Mouse (Mus musculus) thymus, postnatal 4 days (tissue): ENCODE data around the gene St3gal4.

Source experiments
- DNase-seq: peaks from one replicate; pipeline ENCODE4 v3.0.0; 2021

St3gal4 gene

GRCm38 (mm10) chr9:35104711-35105110 lies 14.4 kb downstream of the St3gal4 start:
- no peak for DNase-seq

GRCm38 (mm10) chr9:35098762-35099161 lies 20.3 kb downstream of the St3gal4 start:
- no peak for DNase-seq

- no peak for DNase-seq
Observed at GRCm38 (mm10) chr9:35097901-35098300, 21.2 kb downstream of the St3gal4 start.

DNA sequence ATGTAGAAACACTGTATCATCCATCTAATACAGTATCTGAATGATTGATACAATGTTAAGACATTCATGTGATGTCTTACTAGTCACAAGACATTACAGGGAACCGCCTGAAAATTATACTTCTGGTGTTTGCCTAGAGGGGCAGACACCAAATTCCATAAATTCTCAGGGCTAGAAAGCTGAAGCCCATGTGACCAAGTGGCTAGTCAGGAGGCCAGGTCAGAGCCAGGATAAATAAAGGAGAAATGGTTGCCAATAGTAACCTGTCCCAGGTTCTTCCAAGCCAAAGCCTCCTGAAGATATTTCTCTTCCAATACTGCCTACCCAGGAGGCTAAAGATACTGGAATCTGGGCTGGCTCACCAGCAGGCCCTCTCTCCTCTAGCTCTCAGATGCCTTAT lies 23.3 kb downstream of the St3gal4 start:
- DNase-seq, result no peak

- DNase-seq, result no peak
Observed at GRCm38 (mm10) chr9:35093350-35093749, 25.7 kb downstream of the St3gal4 start.

GRCm38 (mm10) chr9:35092904-35093303 lies 26.2 kb downstream of the St3gal4 start:
- no peak for DNase-seq

- no peak for DNase-seq
Observed at GRCm38 (mm10) chr9:35061446-35061845, 57.6 kb downstream of the St3gal4 start.

DNA sequence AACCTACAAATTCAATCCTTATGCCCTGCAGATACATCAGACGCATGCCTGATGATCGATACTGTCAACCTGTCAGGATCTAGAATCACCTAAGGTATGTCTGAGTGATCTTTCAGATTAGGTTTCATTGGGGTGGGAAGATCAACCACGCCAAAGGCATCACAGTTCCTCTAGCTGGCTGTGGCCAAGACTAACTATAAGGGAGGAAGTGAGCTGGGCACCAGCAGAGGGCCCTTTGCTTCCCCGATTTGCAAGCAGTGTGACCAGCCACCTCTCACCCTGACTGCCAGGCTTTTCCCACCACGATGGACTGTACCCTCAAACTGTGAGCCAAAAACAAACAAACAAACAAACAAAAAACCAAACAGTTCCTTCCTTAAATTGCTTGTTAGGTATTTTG lies 59.2 kb downstream of the St3gal4 start:
- no peak for DNase-seq

DNA sequence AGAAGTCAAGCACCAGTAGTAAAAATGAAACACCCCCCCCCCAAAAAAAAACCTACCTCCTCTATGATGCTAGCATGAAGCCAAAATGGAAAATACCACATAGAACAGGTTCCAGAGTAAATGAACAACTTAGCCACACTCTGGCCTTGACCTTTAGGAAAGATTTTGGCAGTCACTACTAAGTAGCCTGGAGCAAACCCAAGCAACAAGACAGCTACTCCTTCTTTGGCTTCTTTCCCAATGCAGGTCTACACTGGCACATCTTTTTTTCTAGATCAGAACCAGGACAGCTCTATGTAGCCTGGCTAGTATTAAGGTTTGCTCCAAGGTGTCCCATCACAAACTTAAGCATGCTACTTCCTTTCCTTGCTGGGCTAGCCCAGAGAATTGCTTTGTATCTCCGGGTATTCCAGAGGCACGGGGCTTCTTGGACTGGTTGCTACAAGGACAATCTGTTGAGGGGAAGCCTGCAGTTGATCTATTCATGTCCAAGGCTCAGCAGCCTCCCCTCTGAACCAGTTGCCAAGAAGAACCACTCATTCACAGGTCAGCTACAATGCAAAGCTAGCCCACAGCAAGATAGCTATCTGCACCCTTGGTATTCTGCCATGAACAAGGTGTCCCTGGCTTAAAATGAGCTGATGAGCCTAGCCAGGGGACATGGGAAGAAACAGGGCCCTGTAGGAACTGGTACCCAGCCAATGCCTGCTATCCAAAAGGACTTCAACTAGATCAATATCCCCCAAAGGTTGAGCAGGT lies 60.3 kb downstream of the St3gal4 start:
- no peak for DNase-seq

GRCm38 (mm10) chr9:35058186-35058585 lies 60.9 kb downstream of the St3gal4 start:
- no peak for DNase-seq

DNA sequence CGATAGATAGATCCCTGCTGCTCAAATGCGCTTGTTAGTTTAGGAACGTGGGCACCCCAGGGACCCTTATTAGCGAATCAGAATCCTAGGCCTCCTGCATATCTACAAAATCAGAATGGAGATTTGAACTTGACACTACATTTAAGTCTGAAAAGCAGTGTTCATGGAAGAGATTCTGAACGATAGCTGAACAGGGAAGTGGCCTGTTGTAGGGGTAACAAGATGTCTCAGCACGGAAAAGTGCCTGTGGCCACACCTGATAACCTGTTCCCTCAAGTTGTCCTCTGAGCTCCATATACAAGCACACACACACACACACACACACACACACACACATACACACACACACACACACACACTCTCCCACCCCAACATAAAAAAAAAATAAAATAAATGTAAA lies 61.4 kb downstream of the St3gal4 start:
- DNase-seq, result no peak

GRCm38 (mm10) chr9:35056611-35057010 lies 62.5 kb downstream of the St3gal4 start:
- no peak for DNase-seq

- no peak for DNase-seq
Observed at GRCm38 (mm10) chr9:35055528-35056330, 63.3 kb downstream of the St3gal4 start.

- DNase-seq, result no peak
Observed at GRCm38 (mm10) chr9:35053669-35054068, 65.4 kb downstream of the St3gal4 start.

- DNase-seq, result no peak
Observed at GRCm38 (mm10) chr9:35053081-35053480, 66.0 kb downstream of the St3gal4 start.

DNA sequence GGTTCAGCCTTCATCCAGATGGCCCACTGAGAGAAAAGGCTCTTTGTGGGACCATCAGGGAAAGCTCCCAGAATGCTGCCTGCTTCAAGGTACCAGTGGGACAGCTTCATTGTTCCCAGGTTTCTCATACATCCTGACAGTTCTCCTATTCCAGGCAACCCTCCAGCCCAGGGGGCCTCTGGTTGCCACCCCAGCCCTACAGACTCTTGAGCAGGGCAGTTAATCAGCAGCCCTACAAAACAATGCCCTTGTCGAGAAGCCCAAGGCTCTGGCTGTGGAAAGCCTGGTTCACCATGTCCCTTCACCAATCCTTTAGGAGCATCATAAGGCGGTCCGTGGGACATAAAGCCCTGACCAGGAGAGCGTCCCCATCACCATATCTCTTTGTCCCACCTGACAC lies 66.4 kb downstream of the St3gal4 start:
- no peak for DNase-seq

DNA sequence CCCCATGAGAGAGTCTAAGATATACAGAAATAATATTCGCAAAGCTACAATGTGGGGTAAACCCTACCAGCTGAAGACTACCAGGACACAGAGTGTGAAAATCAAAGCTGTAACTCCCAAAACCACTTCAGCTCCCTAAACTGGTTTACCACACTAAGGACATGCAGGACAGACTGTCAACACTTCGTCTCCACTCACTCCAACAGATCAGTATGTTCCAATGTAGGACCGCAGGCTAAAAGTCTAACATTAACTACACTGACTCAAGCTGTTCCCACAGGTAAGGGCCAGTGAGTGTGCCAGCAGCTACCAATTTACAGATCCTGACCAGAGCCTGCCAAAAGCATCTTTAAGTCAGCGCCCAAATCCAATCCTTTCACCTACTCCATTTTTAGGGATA lies 67.4 kb downstream of the St3gal4 start:
- DNase-seq, result no peak

- peak; percentile 1 for DNase-seq
Observed at GRCm38 (mm10) chr9:35050701-35051454, 68.2 kb downstream of the St3gal4 start.

DNA sequence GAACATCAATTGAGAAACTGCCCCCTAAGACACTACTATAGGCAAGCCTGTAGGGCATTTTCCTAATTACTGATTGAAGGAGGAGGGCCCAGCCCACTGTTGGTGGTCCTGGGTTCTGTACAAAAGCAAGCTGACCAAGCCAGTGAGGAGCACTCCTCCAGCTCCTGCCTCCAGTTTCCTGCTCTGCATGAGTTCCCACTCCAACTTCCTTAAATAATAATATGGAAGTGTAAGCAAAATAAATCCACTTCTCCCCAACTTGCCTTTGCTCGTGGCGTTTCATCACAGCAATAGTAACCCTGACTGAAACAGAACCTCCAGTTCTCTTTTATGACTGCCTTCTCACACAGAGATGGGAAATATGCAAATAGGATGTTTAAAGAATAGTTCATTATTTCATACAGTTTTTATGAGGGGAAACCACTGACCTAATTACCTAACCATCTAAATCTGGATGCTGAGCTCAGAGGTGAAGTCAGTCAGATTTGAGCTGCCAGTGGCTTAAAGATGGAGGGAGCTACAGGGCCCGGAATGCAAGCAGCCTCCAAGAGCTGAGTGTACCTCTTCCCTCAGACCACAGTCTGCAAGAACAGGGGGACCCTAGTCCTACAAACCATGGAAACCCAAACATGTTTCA lies 69.1 kb downstream of the St3gal4 start:
- DNase-seq, result peak; percentile 1

DNA sequence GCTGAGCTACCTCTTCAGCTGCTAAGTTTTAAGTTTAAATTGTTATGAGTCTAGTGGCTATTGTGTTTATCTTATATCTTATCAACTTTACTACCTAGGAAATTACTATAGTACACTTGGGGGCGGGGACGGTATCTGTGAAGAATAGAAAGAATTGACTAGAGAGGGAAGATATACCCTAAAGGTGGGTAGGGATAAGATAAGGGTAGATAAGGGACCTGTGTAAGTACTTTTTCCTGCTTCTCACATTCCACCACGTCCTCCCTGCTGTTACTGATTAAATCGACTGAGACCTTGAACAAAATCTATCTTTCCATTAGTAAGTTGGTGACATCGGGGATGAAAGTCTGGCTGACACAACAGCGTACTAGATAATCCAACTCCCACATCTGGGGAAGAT lies 70.6 kb downstream of the St3gal4 start:
- DNase-seq, result no peak

GRCm38 (mm10) chr9:35045756-35046155 lies 73.3 kb downstream of the St3gal4 start:
- DNase-seq, result no peak

DNA sequence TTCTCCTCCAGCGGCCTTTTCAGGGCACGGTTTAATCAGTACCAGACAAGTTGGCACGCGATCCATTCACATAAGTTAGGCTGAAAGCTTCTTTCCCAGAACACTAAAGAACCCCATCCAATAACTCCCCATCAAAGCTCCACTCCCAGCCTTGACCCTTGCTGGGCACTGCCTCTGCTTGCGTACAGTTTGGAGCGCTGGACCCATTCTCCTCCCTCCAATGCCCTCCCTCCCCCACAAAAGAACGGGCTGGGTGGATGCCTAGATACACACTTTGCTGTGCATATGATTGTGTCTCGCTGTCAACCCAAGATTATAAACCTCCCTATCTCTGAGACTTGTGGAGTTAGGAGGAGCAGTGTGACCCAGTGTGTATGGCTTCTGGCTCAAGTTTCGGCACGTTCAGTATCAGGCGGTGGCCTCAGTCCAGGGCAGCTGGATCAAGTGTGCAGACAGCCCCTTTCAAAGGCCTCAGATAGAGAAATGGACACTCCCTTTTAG lies 74.0 kb downstream of the St3gal4 start:
- no peak for DNase-seq

DNA sequence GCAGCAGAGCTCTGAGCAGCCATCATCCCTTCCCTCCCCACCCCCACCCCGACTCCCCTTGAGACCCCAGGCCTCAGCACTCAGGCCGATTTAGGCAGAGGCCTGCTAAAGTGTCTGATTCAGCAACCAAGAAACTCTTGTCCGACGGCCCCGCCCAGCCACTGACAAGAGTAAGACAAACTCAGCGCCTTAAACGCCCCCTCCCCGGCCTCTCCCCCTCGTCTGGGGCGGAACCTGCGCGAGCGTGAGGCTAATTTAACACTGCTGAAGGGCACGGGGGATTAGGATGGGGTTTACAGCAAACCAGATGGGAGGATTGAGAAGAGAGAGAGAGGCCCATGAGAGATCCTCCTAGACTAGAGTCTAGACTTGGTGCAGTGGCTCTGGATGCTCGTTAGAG lies 74.6 kb downstream of the St3gal4 start:
- DNase-seq, result no peak
